In the genomic region with DNA sequence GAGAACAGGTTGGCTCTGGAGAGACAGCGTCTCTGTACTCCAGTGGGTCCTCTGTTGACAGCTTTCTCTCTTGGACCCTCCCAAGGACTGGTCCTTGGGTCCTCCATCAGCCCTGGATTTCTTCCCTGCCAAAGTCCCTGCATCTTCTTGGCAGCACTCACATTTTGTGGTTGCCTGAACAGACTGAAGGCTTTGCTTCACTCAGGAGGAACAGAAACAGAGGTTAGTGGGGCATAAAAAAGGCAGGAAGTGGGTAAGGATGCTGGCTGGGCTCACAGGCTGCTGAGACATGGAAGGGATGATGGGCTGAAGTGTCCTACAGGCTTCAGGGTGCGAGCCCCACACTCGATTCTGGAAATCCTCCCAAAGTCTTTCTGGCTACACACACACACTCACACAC, we compare ENCODE assay signal across 15 mouse cellular contexts.
"Had no signal": no experiment of that assay in that cellular context is flagged by ENCODE, and none has a peak within 500 bp of the region (broad histone marks: within the 10 kb centered on the region; RNA-seq: fewer than 3 reads in every experiment).

No protein-coding gene starts in this region.

- H3K4me3 ChIP-seq: left cerebral cortex, adult 2 months; limb, embryonic 12.5 days; liver, embryonic 13.5 days; midbrain, embryonic 15.5 days; neural tube, embryonic 13.5 days; stomach, embryonic 15.5 days had no signal

- ATAC-seq: midbrain, embryonic 15.5 days had no signal

- H3K4me2 ChIP-seq: limb, embryonic 12.5 days; liver, embryonic 13.5 days; midbrain, embryonic 11.5 days; midbrain, embryonic 15.5 days; neural tube, embryonic 13.5 days; stomach, embryonic 15.5 days had no signal

- H3K9ac ChIP-seq: limb, embryonic 12.5 days; liver, embryonic 13.5 days; midbrain, embryonic 15.5 days; neural tube, embryonic 13.5 days; stomach, embryonic 15.5 days had no signal

- H3K4me1 ChIP-seq: limb, embryonic 12.5 days; liver, embryonic 13.5 days; midbrain, embryonic 15.5 days; neural tube, embryonic 13.5 days; stomach, embryonic 15.5 days had no signal

- H3K9me3 ChIP-seq: limb, embryonic 12.5 days; liver, embryonic 13.5 days; midbrain, embryonic 15.5 days; neural tube, embryonic 13.5 days; stomach, embryonic 15.5 days had no signal

- H3K36me3 ChIP-seq: limb, embryonic 12.5 days; liver, embryonic 13.5 days; midbrain, embryonic 15.5 days; neural tube, embryonic 13.5 days; stomach, embryonic 15.5 days had no signal

- DNase-seq: kidney, adult 8-10 months; kidney, postnatal 25 days; liver; liver, embryonic 13.5 days; lung, adult 18-20 months; lung, postnatal 10 days; right cerebral cortex, postnatal 14 days; thymus, adult 2 months; thymus, postnatal 36 days had no signal

- H3K27ac ChIP-seq: left cerebral cortex, adult 2 months; limb, embryonic 12.5 days; liver, embryonic 13.5 days; midbrain, embryonic 15.5 days; neural tube, embryonic 13.5 days; stomach, embryonic 15.5 days had no signal

- H3K27me3 ChIP-seq: liver, embryonic 13.5 days; midbrain, embryonic 15.5 days; neural tube, embryonic 13.5 days; stomach, embryonic 15.5 days had no signal
